Mouse (Mus musculus): ENCODE measurements around the gene Prg3. TPM values are rescaled to one million over a fixed set of nuclear protein-coding genes. Genes with fewer than 3 reads are reported as not detected.

Gene Prg3
- polyA plus RNA-seq, 1 experiment: not detected

- TF ChIP-seq POLR2A (IDR thresholded peaks at IDR 0.05; ENCODE audit: extremely low read depth, insufficient read depth, low read length) (no peak), CTCF (IDR thresholded peaks at IDR 0.05; ENCODE audit: extremely low read depth, insufficient read depth, low read length) (no peak)
Measured at GRCm38 (mm10) chr2:85029897-85030296, 41.9 kb downstream of the Prg3 start.

GRCm38 (mm10) chr2:85030989-85031388, 43.0 kb downstream of the Prg3 start:
- Histone ChIP-seq H3K4me3 (ENCODE audit: insufficient read depth, low read length) (no peak overlapping the region), H3K4me1 (ENCODE audit: control insufficient read depth, insufficient read depth, low read length) (peaks cover 2% of the 10 kb centered on the region; the same call in 1 of the 2 replicates), H3K27ac (ENCODE audit: insufficient read depth, low read length) (no peak overlapping the region)
- TF ChIP-seq POLR2A (IDR thresholded peaks at IDR 0.05; ENCODE audit: extremely low read depth, insufficient read depth, low read length) (no peak), CTCF (IDR thresholded peaks at IDR 0.05; ENCODE audit: extremely low read depth, insufficient read depth, low read length) (no peak)

More at GRCm38 (mm10) chr2:85029897-85030296, 41.9 kb downstream of the Prg3 start:
- Histone ChIP-seq H3K4me1 (ENCODE audit: control insufficient read depth, insufficient read depth, low read length) (peaks cover 2% of the 10 kb centered on the region; the same call in 1 of the 2 replicates), H3K27ac (ENCODE audit: insufficient read depth, low read length) (no peak overlapping the region), H3K4me3 (ENCODE audit: insufficient read depth, low read length) (no peak overlapping the region)

GRCm38 (mm10) chr2:85033121-85033520, 45.1 kb downstream of the Prg3 start:
- Histone ChIP-seq H3K4me1 (ENCODE audit: control insufficient read depth, insufficient read depth, low read length) (peaks cover 7% of the 10 kb centered on the region; the same call in 1 of the 2 replicates), H3K4me3 (ENCODE audit: insufficient read depth, low read length) (no peak overlapping the region), H3K27ac (ENCODE audit: insufficient read depth, low read length) (no peak overlapping the region)
- no peak for TF ChIP-seq POLR2A (IDR thresholded peaks at IDR 0.05; ENCODE audit: extremely low read depth, insufficient read depth, low read length)
- TF ChIP-seq CTCF (IDR thresholded peaks at IDR 0.05; ENCODE audit: extremely low read depth, insufficient read depth, low read length): no peak

- H3K4me3 ChIP-seq (ENCODE audit: insufficient read depth, low read length): no peak overlapping the region
- H3K27ac ChIP-seq (ENCODE audit: insufficient read depth, low read length): no peak overlapping the region
- no peak for TF ChIP-seq POLR2A (IDR thresholded peaks at IDR 0.05; ENCODE audit: extremely low read depth, insufficient read depth, low read length)
- no peak for TF ChIP-seq CTCF (IDR thresholded peaks at IDR 0.05; ENCODE audit: extremely low read depth, insufficient read depth, low read length)
- H3K4me1 ChIP-seq (ENCODE audit: control insufficient read depth, insufficient read depth, low read length): peaks cover 9% of the 10 kb centered on the region; the same call in 1 of the 2 replicates
Measured at GRCm38 (mm10) chr2:85034169-85034568, 46.2 kb downstream of the Prg3 start.

GRCm38 (mm10) chr2:85036507-85037046, 48.6 kb downstream of the Prg3 start:
- Histone ChIP-seq H3K27ac (ENCODE audit: insufficient read depth, low read length) (0 out of 2 replicates have a peak overlapping the region, but pooled peaks have one; percentile 14), H3K4me3 (ENCODE audit: insufficient read depth, low read length) (peak overlapping the region; percentile 95), H3K4me1 (ENCODE audit: control insufficient read depth, insufficient read depth, low read length) (peaks cover 7% of the 10 kb centered on the region; the same call in 1 of the 2 replicates)
- no peak for TF ChIP-seq CTCF (IDR thresholded peaks at IDR 0.05; ENCODE audit: extremely low read depth, insufficient read depth, low read length)
- TF ChIP-seq POLR2A (IDR thresholded peaks at IDR 0.05; ENCODE audit: extremely low read depth, insufficient read depth, low read length): no peak

GRCm38 (mm10) chr2:85037047-85038026, 49.3 kb downstream of the Prg3 start, which contains the start of the genes Ssrp1 and P2rx3:
TSS of gene Ssrp1 (plus strand) at chr2:85037234.
TSS of gene P2rx3 (minus strand) at chr2:85037462.
- peak within 1 kb of the TSS; percentile 34 for H3K27ac ChIP-seq (ENCODE audit: insufficient read depth, low read length)
- H3K4me1 ChIP-seq (ENCODE audit: control insufficient read depth, insufficient read depth, low read length): peaks cover 7% of the 10 kb centered on the region; the same call in 1 of the 2 replicates
- H3K4me3 ChIP-seq (ENCODE audit: insufficient read depth, low read length): peak within 1 kb of the TSS; percentile 95
- TF ChIP-seq CTCF (IDR thresholded peaks at IDR 0.05; ENCODE audit: extremely low read depth, insufficient read depth, low read length) (no peak), POLR2A (IDR thresholded peaks at IDR 0.05; ENCODE audit: extremely low read depth, insufficient read depth, low read length) (peak; percentile 74)

- no peak for TF ChIP-seq CTCF (IDR thresholded peaks at IDR 0.05; ENCODE audit: extremely low read depth, insufficient read depth, low read length)
- no peak for TF ChIP-seq POLR2A (IDR thresholded peaks at IDR 0.05; ENCODE audit: extremely low read depth, insufficient read depth, low read length)
- Histone ChIP-seq H3K4me3 (ENCODE audit: insufficient read depth, low read length) (peak overlapping the region; percentile 95; the same call in 1 of the 2 replicates), H3K4me1 (ENCODE audit: control insufficient read depth, insufficient read depth, low read length) (peaks cover 7% of the 10 kb centered on the region; the same call in 1 of the 2 replicates), H3K27ac (ENCODE audit: insufficient read depth, low read length) (no peak overlapping the region)
Measured at GRCm38 (mm10) chr2:85038336-85038735, 50.3 kb downstream of the Prg3 start.

Other genes starting within 250 kb of the Prg3 start
- 1.4 and 2.0 TPM in 2 replicates for gene Gm19426, start 244.6 kb upstream of the Prg3 start, polyA plus RNA-seq (2012; rRNA removed)
- gene Serping1, start 212.8 kb upstream of the Prg3 start, polyA plus RNA-seq (2012; rRNA removed): 11.2 and 13.6 TPM in 2 replicates
- gene Ube2l6, start 189.4 kb upstream of the Prg3 start, polyA plus RNA-seq (2012; rRNA removed): 9.4 and 12.1 TPM in 2 replicates
- gene Smtnl1, start 165.6 kb upstream of the Prg3 start, polyA plus RNA-seq (2012; rRNA removed): not detected in 2 replicates
- gene Timm10, start 161.2 kb upstream of the Prg3 start, polyA plus RNA-seq (2012; rRNA removed): 82.0 and 85.7 TPM in 2 replicates
- gene Slc43a1, start 149.4 kb upstream of the Prg3 start, polyA plus RNA-seq (2012; rRNA removed): 0.13 and 0.52 TPM in 2 replicates
- 73.3 and 76.9 TPM in 2 replicates for gene Rtn4rl2, start 101.5 kb upstream of the Prg3 start, polyA plus RNA-seq (2012; rRNA removed)
- gene Slc43a3, start 51.6 kb upstream of the Prg3 start, polyA plus RNA-seq (2012; rRNA removed): 0.68 and 0.92 TPM in 2 replicates
- 0.17 TPM in 1 of 2 replicates, not detected in the other for gene Prg2, start 7.8 kb upstream of the Prg3 start, polyA plus RNA-seq (2012; rRNA removed)
- gene Ssrp1, start 49.0 kb downstream of the Prg3 start, polyA plus RNA-seq (2012; rRNA removed): 92.4 and 110 TPM in 2 replicates
- gene P2rx3, start 49.2 kb downstream of the Prg3 start, polyA plus RNA-seq (2012; rRNA removed): 1.7 and 2.2 TPM in 2 replicates
- 55.4 and 62.8 TPM in 2 replicates for gene Tnks1bp1, start 59.8 kb downstream of the Prg3 start, polyA plus RNA-seq (2012; rRNA removed)
- 0.56 and 0.68 TPM in 2 replicates for gene Aplnr, start 148.0 kb downstream of the Prg3 start, polyA plus RNA-seq (2012; rRNA removed)
- gene Lrrc55, start 209.0 kb downstream of the Prg3 start, polyA plus RNA-seq (2012; rRNA removed): 35.7 and 36.0 TPM in 2 replicates

All from cortical plate, adult 2 months (tissue).